Mouse (Mus musculus) small intestine, adult 2 months (tissue): ENCODE data around the gene Slc9b2.

Experiments
- CTCF ChIP-seq: fragments of 200-500 bp; IDR thresholded peaks from 2 replicates; pipeline ENCODE4 v1.5.1; 2012; ENCODE audit warnings: low read depth, mild to moderate bottlenecking, control low read depth, inconsistent platforms, low read length, moderate library complexity, mixed read lengths; ENCODE audit not compliant: insufficient replicate concordance, insufficient read length; ENCODE audit errors: extremely low read depth
- POLR2A ChIP-seq: fragments of 200-500 bp; IDR thresholded peaks from 2 replicates; pipeline ENCODE4 v1.6.1; 2012; ENCODE audit warnings: low read depth, mild to moderate bottlenecking, control low read depth, inconsistent platforms, low read length, moderate library complexity

- TF ChIP-seq CTCF (no peak), POLR2A (no peak)
These were observed 34.9 kb upstream of the Slc9b2 start for GRCm38 (mm10) chr3:135272627-135273026.
